Mouse (Mus musculus): Measurements from ENCODE around the gene Vasp. TPM values are rescaled to one million over a fixed set of nuclear protein-coding genes. Genes with fewer than 3 reads are reported as not detected.

The Vasp gene
- 1.1 and 1.6 TPM in 2 replicates for polyA plus RNA-seq (2021; fragmentation: Nextera tagmentation)
- long read RNA-seq, experiment 1, partial matches to known transcripts: 4 of 10 reads
- long read RNA-seq, experiment 1, other reads (novel, unspliced or antisense): 2 of 10 reads
- long read RNA-seq, experiment 2, partial matches to known transcripts: 0 of 3 reads
- long read RNA-seq, experiment 2, other reads (novel, unspliced or antisense): 2 of 3 reads

GRCm38 (mm10) chr7:19271238-19272172 lies at the start of gene Vasp:
TSS of gene Vasp (minus strand) at chr7:19271817.

GRCm38 (mm10) chr7:19309884-19310641 lies 38.4 kb upstream of the Vasp start, which contains the start of gene Fosb:
TSS of gene Fosb (minus strand) at chr7:19310051.

GRCm38 (mm10) chr7:19282385-19282784 lies 10.8 kb upstream of the Vasp start, which contains the start of gene Rtn2:
TSS of gene Rtn2 (plus strand) at chr7:19282624.

GRCm38 (mm10) chr7:19279581-19280114 lies 8.0 kb upstream of the Vasp start, which contains the start of gene Ppm1n:
TSS of gene Ppm1n (minus strand) at chr7:19280064.

GRCm38 (mm10) chr7:19227883-19228792 lies 43.5 kb downstream of the Vasp start, which contains the start of gene Opa3:
TSS of gene Opa3 (plus strand) at chr7:19228334.

GRCm38 (mm10) chr7:19211996-19212755 lies 59.4 kb downstream of the Vasp start, which contains the start of gene Gpr4:
TSS of gene Gpr4 (plus strand) at chr7:19212538.

Other genes with a start within 250 kb of the Vasp start
- gene Foxa3, start 248.3 kb downstream of the Vasp start, polyA plus RNA-seq (2021; fragmentation: Nextera tagmentation): not detected in 2 replicates
- gene Sympk, start 247.4 kb downstream of the Vasp start, polyA plus RNA-seq (2021; fragmentation: Nextera tagmentation): 20.1 and 45.0 TPM in 2 replicates
- gene Rsph6a, start 217.1 kb downstream of the Vasp start, polyA plus RNA-seq (2021; fragmentation: Nextera tagmentation): 0.18 and 0.29 TPM in 2 replicates
- 25.7 and 29.1 TPM in 2 replicates for gene Dmwd, start 195.6 kb downstream of the Vasp start, polyA plus RNA-seq (2021; fragmentation: Nextera tagmentation)
- gene Dmpk, start 188.0 kb downstream of the Vasp start, polyA plus RNA-seq (2021; fragmentation: Nextera tagmentation): 1.9 and 2.4 TPM in 2 replicates
- 0.27 and 0.61 TPM in 2 replicates for gene Six5, start 177.2 kb downstream of the Vasp start, polyA plus RNA-seq (2021; fragmentation: Nextera tagmentation)
- gene Gm4969, start 153.4 kb downstream of the Vasp start, polyA plus RNA-seq (2021; fragmentation: Nextera tagmentation): 0.13 and 0.16 TPM in 2 replicates
- 6.4 and 7.1 TPM in 2 replicates for gene Fbxo46, start 152.0 kb downstream of the Vasp start, polyA plus RNA-seq (2021; fragmentation: Nextera tagmentation)
- 11.1 and 12.7 TPM in 2 replicates for gene Qpctl, start 122.5 kb downstream of the Vasp start, polyA plus RNA-seq (2021; fragmentation: Nextera tagmentation)
- gene Snrpd2, start 122.1 kb downstream of the Vasp start, polyA plus RNA-seq (2021; fragmentation: Nextera tagmentation): 128 and 132 TPM in 2 replicates
- 0.24 TPM in 1 of 2 replicates, not detected in the other for gene Gipr, start 105.7 kb downstream of the Vasp start, polyA plus RNA-seq (2021; fragmentation: Nextera tagmentation)
- 7.2 TPM in 2 replicates for gene Eml2, start 95.4 kb downstream of the Vasp start, polyA plus RNA-seq (2021; fragmentation: Nextera tagmentation)
- 1.8 and 2.5 TPM in 2 replicates for gene Gpr4, start 59.3 kb downstream of the Vasp start, polyA plus RNA-seq (2021; fragmentation: Nextera tagmentation)
- 38.5 and 40.0 TPM in 2 replicates for gene Opa3, start 43.5 kb downstream of the Vasp start, polyA plus RNA-seq (2021; fragmentation: Nextera tagmentation)
- not detected in 2 replicates for gene Ppm1n, start 8.2 kb upstream of the Vasp start, polyA plus RNA-seq (2021; fragmentation: Nextera tagmentation)
- gene Rtn2, start 10.8 kb upstream of the Vasp start, polyA plus RNA-seq (2021; fragmentation: Nextera tagmentation): 28.0 and 79.4 TPM in 2 replicates
- 1.2 and 3.1 TPM in 2 replicates for gene Fosb, start 38.2 kb upstream of the Vasp start, polyA plus RNA-seq (2021; fragmentation: Nextera tagmentation)
- 44.3 and 59.0 TPM in 2 replicates for gene Ercc1, start 73.0 kb upstream of the Vasp start, polyA plus RNA-seq (2021; fragmentation: Nextera tagmentation)
- gene Cd3eap, start 87.7 kb upstream of the Vasp start, polyA plus RNA-seq (2021; fragmentation: Nextera tagmentation): 15.0 and 15.5 TPM in 2 replicates
- 0.76 and 2.5 TPM in 2 replicates for gene Ppp1r13l, start 87.9 kb upstream of the Vasp start, polyA plus RNA-seq (2021; fragmentation: Nextera tagmentation)
- 3.6 and 6.7 TPM in 2 replicates for gene Ercc2, start 110.2 kb upstream of the Vasp start, polyA plus RNA-seq (2021; fragmentation: Nextera tagmentation)
- gene Klc3, start 132.3 kb upstream of the Vasp start, polyA plus RNA-seq (2021; fragmentation: Nextera tagmentation): 1.6 TPM in 2 replicates
- 0.15 and 0.31 TPM in 2 replicates for gene Ckm, start 133.0 kb upstream of the Vasp start, polyA plus RNA-seq (2021; fragmentation: Nextera tagmentation)
- 6.0 and 12.2 TPM in 2 replicates for gene Mark4, start 187.0 kb upstream of the Vasp start, polyA plus RNA-seq (2021; fragmentation: Nextera tagmentation)
- 0.25 and 0.54 TPM in 2 replicates for gene Exoc3l2, start 191.5 kb upstream of the Vasp start, polyA plus RNA-seq (2021; fragmentation: Nextera tagmentation)
- 3.6 and 3.8 TPM in 2 replicates for gene Bloc1s3, start 236.6 kb upstream of the Vasp start, polyA plus RNA-seq (2021; fragmentation: Nextera tagmentation)
- gene Trappc6a, start 236.6 kb upstream of the Vasp start, polyA plus RNA-seq (2021; fragmentation: Nextera tagmentation): 37.7 and 37.9 TPM in 2 replicates
- gene Nkpd1, start 246.0 kb upstream of the Vasp start, polyA plus RNA-seq (2021; fragmentation: Nextera tagmentation): 1.3 and 2.3 TPM in 2 replicates

Measured in left cerebral cortex, adult 6 months (tissue).